Mouse (Mus musculus) T-helper 1 cell (primary cell): ENCODE measurements at regions not wholly inside any gene's neighbourhood (a gene's known extent, or its start where the extent isn't known, plus 50 kb on each side); places are given as distances from the start of the nearest gene placed in this dataset.

Experiments
- in situ Hi-C: fragments of 300-600 bp; cut with MboI, MseI; formaldehyde crosslinking; loops from one replicate; pipeline ENCODE4 v1.15.1; 2025; ENCODE audit warnings: high pct_unique_total_duplicates

GRCm38 (mm10) chr15:43364496-43364895 is 3230.3 kb downstream of the 9330182O14Rik start:
- in situ Hi-C loops, result no loop called here

DNA sequence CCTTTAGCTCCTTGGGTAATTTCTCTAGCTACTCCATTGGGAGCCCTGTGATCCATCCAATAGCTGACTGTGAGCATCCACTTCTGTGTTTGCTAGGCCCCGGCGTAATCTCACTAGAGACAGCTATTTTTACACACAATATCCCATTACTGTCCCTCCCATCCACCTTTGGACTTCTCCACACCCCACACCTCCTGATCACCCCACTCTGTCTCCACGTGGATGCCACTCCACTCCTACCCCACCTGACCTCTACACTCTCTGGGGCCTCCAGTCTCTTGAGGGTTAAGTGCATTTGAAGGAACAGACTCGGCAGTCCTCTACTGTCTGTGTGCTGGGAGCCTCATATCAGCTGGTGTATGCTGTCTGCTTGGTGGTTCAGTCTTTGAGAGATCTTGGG is 3238.9 kb downstream of the 9330182O14Rik start:
- in situ Hi-C loops, result loop anchor here (10.0 kb wide), 1 partner anchor 1248 kb away; no protein-coding TSS in a partner anchor

DNA sequence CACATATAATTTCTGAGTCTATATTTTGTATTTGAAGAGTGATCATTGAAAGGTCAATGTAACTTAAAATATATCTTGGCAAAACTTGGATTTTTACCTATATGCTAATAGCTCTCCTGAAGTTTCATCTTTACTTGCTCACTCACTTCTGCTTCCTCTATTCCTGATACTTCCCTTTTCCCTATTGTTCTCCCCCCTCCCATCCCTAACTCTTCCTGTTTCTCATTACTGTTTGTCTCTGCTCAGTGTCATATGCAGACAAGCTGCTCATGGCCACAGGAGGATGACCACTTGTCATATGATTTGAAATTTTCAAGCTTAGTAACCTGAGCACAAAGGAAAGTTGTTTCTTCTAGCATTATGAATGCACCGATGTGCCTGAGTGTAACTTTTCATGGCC is 3248.2 kb downstream of the 9330182O14Rik start:
- in situ Hi-C loops, result no loop called here

GRCm38 (mm10) chr15:43399821-43400220 is 3265.7 kb downstream of the 9330182O14Rik start:
- in situ Hi-C loops, result no loop called here

GRCm38 (mm10) chr15:43403585-43403984 is 3269.4 kb downstream of the 9330182O14Rik start:
- in situ Hi-C loops, result no loop called here
